Mouse (Mus musculus) 416B (cell line): ENCODE results near the gene Chaf1a.

ENCODE experiments used
- DNase-seq: peaks from one replicate; pipeline ENCODE4 v3.0.0; 2011; ENCODE audit warnings: low read depth

The Chaf1a gene

GRCm38 (mm10) chr17:56040030-56040856, at the start of gene Chaf1a:
TSS of gene Chaf1a (plus strand) at chr17:56040439.
- DNase-seq, result peak; percentile 99

- DNase-seq, result no peak
These were observed 44.2 kb upstream of the Chaf1a start for GRCm38 (mm10) chr17:55996007-55996406.

- no peak for DNase-seq
These were observed 40.3 kb upstream of the Chaf1a start for GRCm38 (mm10) chr17:55999794-56000499.

- no peak for DNase-seq
These were observed 37.2 kb upstream of the Chaf1a start for GRCm38 (mm10) chr17:56003000-56003399.

GRCm38 (mm10) chr17:56005415-56006061, 34.7 kb upstream of the Chaf1a start, which contains the start of the genes Stap2 and Mpnd:
TSS of gene Stap2 (minus strand) at chr17:56005584.
TSS of gene Mpnd (plus strand) at chr17:56005711.
- DNase-seq, result peak; percentile 79

GRCm38 (mm10) chr17:56006956-56007355, 33.3 kb upstream of the Chaf1a start:
- DNase-seq, result no peak

GRCm38 (mm10) chr17:56007444-56008355, 32.5 kb upstream of the Chaf1a start:
- peak; percentile 47 for DNase-seq

GRCm38 (mm10) chr17:56008356-56009087, 31.7 kb upstream of the Chaf1a start:
- DNase-seq, result peak; percentile 97

- peak; percentile 90 for DNase-seq
These were observed 30.9 kb upstream of the Chaf1a start for GRCm38 (mm10) chr17:56009088-56009961.

GRCm38 (mm10) chr17:56009962-56010240, 30.3 kb upstream of the Chaf1a start:
- DNase-seq, result no peak

GRCm38 (mm10) chr17:56010255-56010654, 30.0 kb upstream of the Chaf1a start:
- DNase-seq, result peak; percentile 24

GRCm38 (mm10) chr17:56010681-56011080, 29.6 kb upstream of the Chaf1a start:
- DNase-seq, result peak; percentile 65

GRCm38 (mm10) chr17:56011441-56011840, 28.8 kb upstream of the Chaf1a start:
- no peak for DNase-seq

- DNase-seq, result no peak
These were observed 24.9 kb upstream of the Chaf1a start for GRCm38 (mm10) chr17:56015293-56015692.

GRCm38 (mm10) chr17:56016382-56016781, 23.9 kb upstream of the Chaf1a start:
- no peak for DNase-seq

- DNase-seq, result no peak
These were observed 23.1 kb upstream of the Chaf1a start for GRCm38 (mm10) chr17:56016793-56017785.

- no peak for DNase-seq
These were observed 22.4 kb upstream of the Chaf1a start for GRCm38 (mm10) chr17:56017848-56018247.

GRCm38 (mm10) chr17:56018347-56019131, 21.7 kb upstream of the Chaf1a start:
- no peak for DNase-seq
